Mouse (Mus musculus) forebrain, embryonic 14.5 days (tissue): ENCODE measurements at regions not wholly inside any gene's neighbourhood (a gene's known extent, or its start where the extent isn't known, plus 50 kb on each side); places are given as distances from the start of the nearest gene placed in this dataset.

Experiments used
- ATAC-seq: fragments of 200-750 bp; cut with Nextera tagmentation; 2 replicates; pipeline ENCODE4 v1.8.0; 2017; ENCODE audit warnings: mild to moderate bottlenecking, moderate library complexity
- DNase-seq: peaks from one replicate; pipeline ENCODE4 v3.0.0-alpha.2; 2015; ENCODE audit warnings: low spot score
- H3K27ac ChIP-seq: fragments of 300-500 bp; sonication (generic); 2 replicates; pipeline ENCODE4 v1.5.1; 2014; ENCODE audit warnings: low read depth, mild to moderate bottlenecking, control low read depth, low read length, moderate library complexity
- H3K27me3 ChIP-seq: fragments of 300-500 bp; sonication (generic); replicated peaks from 2 replicates; pipeline ENCODE4 v1.6.1; 2014; ENCODE audit warnings: low read length, control low read depth, mixed read lengths; ENCODE audit not compliant: control insufficient read depth, insufficient read depth
- H3K36me3 ChIP-seq: fragments of 300-500 bp; sonication (generic); 2 replicates; pipeline ENCODE4 v1.6.1; 2014; ENCODE audit warnings: low read length, control low read depth; ENCODE audit not compliant: control insufficient read depth, insufficient read depth
- H3K4me1 ChIP-seq: fragments of 300-500 bp; sonication (generic); 2 replicates; pipeline ENCODE4 v1.6.1; 2014; ENCODE audit warnings: antibody characterized with exemption, low read length, control low read depth; ENCODE audit not compliant: control insufficient read depth, insufficient read depth
- H3K4me2 ChIP-seq: fragments of 300-500 bp; sonication (generic); 2 replicates; pipeline ENCODE4 v1.6.1; 2014; ENCODE audit warnings: mild to moderate bottlenecking, control low read depth, low read length
- H3K4me3 ChIP-seq: fragments of 300-500 bp; sonication (generic); 2 replicates; pipeline ENCODE4 v1.5.1; 2014; ENCODE audit warnings: low read depth, low read length, control low read depth
- H3K9ac ChIP-seq: fragments of 300-500 bp; sonication (generic); 2 replicates; pipeline ENCODE4 v1.6.1; 2014; ENCODE audit warnings: mild to moderate bottlenecking, low read length, control low read depth, moderate library complexity
- H3K9me3 ChIP-seq: fragments of 300-500 bp; sonication (generic); replicated peaks from 2 replicates; pipeline ENCODE4 v1.6.1; 2016; ENCODE audit warnings: low read length, control low read depth, mixed read lengths; ENCODE audit not compliant: control insufficient read depth
- WGBS: fragments of 180-500 bp; shearing (Covaris S2); extraction: QIAGEN DNeasy Blood & Tissue Kit; methylation state at CpG from one replicate; pipeline ENCODE4 v1.1.7; 2014; 5-methylcytosine and 5-hydroxymethylcytosine counted together

DNA sequence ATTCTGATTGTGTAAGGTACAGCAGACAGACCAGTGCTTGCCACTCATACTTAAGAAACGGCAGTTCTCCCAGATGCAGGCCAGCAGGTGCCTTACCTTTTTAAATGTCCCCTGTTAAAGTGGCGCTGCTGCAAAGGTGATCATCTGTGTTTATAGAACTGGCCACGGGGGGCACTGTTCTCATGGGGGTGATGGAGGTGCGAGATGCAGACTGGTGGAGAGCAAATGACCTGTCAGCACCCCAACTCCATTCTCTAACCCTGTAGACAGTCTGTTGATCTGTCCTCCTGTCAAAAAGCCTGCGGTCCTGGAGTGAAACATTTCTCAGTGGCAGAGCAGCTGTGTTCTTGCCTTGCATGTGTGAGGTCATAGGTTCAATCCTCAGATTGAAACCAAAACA lies 135.4 kb upstream of the Gm17728 start:
- Histone ChIP-seq H3K27me3 (no peaks in the 10 kb centered on the region), H3K9ac (no peak overlapping the region), H3K9me3 (no peaks in the 10 kb centered on the region), H3K36me3 (no peaks in the 10 kb centered on the region), H3K4me2 (no peak overlapping the region), H3K4me1 (no peaks in the 10 kb centered on the region), H3K4me3 (no peak overlapping the region), H3K27ac (no peak overlapping the region)
- 59% methylated on average over 5 of the region's 5 CpGs for WGBS
- ATAC-seq (no peak), DNase-seq (no peak)

DNA sequence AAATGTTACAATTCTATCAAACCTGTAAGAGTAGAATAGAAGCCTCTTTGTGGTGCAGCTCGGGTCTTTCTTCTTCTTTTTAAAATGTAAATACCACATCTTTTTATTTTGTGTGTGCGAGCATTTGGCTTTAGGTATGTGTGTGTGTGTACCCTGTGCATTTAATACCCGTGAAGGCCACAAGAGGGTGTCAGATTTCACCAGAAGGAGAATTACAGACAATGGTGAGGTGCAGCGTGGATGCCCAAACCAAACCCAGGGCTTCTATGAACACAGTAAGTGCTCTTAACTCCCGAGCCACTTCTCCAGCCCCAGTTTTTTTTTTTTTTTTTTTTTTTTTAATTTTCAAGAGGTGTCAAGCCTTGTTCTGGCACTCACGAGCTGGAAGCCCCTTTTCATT lies 135.0 kb upstream of the Gm17728 start:
- no peaks in the 10 kb centered on the region for H3K9me3 ChIP-seq
- 67% methylated on average over 6 of the region's 6 CpGs for WGBS
- no peaks in the 10 kb centered on the region for H3K27me3 ChIP-seq
- DNase-seq: no peak
- no peaks in the 10 kb centered on the region for H3K36me3 ChIP-seq
- ATAC-seq: no peak
- H3K4me3 ChIP-seq: no peak overlapping the region
- H3K4me2 ChIP-seq: no peak overlapping the region
- no peak overlapping the region for H3K9ac ChIP-seq
- H3K4me1 ChIP-seq: no peaks in the 10 kb centered on the region
- H3K27ac ChIP-seq: no peak overlapping the region

DNA sequence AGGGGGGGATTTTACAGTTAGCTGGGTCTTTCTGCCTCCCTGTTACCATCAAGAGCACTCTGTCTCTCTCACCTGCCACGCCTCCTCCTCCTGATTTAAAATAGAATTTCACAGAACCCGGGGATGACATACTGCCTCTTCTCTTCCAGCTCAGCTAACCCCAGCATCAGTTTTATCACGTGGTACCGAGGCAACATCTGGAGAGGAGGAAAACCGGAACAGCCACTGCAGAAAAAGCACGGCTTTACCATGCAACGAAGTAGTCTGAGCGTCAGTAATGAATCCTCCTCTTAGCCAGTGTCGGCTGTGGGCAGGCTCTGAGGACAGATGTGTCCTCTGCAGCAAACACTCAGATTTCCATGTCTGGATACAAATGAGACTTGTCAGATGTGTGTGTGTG lies 134.2 kb upstream of the Gm17728 start:
- ATAC-seq (no peak), DNase-seq (no peak)
- Histone ChIP-seq H3K36me3 (no peaks in the 10 kb centered on the region), H3K4me3 (no peak overlapping the region), H3K4me1 (no peaks in the 10 kb centered on the region), H3K9me3 (no peaks in the 10 kb centered on the region), H3K27me3 (no peaks in the 10 kb centered on the region), H3K4me2 (no peak overlapping the region), H3K9ac (no peak overlapping the region), H3K27ac (no peak overlapping the region)
- WGBS: 78% methylated on average over 9 of the region's 9 CpGs

GRCm38 (mm10) chr17:9291601-9292000 lies 130.3 kb upstream of the Gm17728 start:
- Histone ChIP-seq H3K4me2 (no peak overlapping the region), H3K4me3 (no peak overlapping the region), H3K9me3 (no peaks in the 10 kb centered on the region), H3K27me3 (no peaks in the 10 kb centered on the region), H3K27ac (no peak overlapping the region), H3K36me3 (no peaks in the 10 kb centered on the region), H3K9ac (no peak overlapping the region), H3K4me1 (no peaks in the 10 kb centered on the region)
- DNase-seq: no peak
- no peak for ATAC-seq
- WGBS: 29% methylated on average over 4 of the region's 4 CpGs

GRCm38 (mm10) chr17:9292296-9292695 lies 129.6 kb upstream of the Gm17728 start:
- no peaks in the 10 kb centered on the region for H3K27me3 ChIP-seq
- peak; percentile 58; the same call in 1 of the 2 replicates for ATAC-seq
- H3K9me3 ChIP-seq: no peaks in the 10 kb centered on the region
- WGBS: 65% methylated on average over 7 of the region's 7 CpGs
- DNase-seq: peak; percentile 31
- H3K4me1 ChIP-seq: no peaks in the 10 kb centered on the region
- H3K27ac ChIP-seq: no peak overlapping the region
- no peak overlapping the region for H3K9ac ChIP-seq
- no peak overlapping the region for H3K4me3 ChIP-seq
- H3K4me2 ChIP-seq: no peak overlapping the region
- H3K36me3 ChIP-seq: no peaks in the 10 kb centered on the region

GRCm38 (mm10) chr17:9296371-9296770 lies 125.5 kb upstream of the Gm17728 start:
- DNase-seq (no peak), ATAC-seq (no peak)
- H3K9me3 ChIP-seq: no peaks in the 10 kb centered on the region
- WGBS: 90% methylated on average over 1 of the region's 1 CpGs
- no peak overlapping the region for H3K4me3 ChIP-seq
- H3K9ac ChIP-seq: no peak overlapping the region
- no peak overlapping the region for H3K4me2 ChIP-seq
- no peaks in the 10 kb centered on the region for H3K36me3 ChIP-seq
- no peaks in the 10 kb centered on the region for H3K4me1 ChIP-seq
- H3K27me3 ChIP-seq: no peaks in the 10 kb centered on the region
- no peak overlapping the region for H3K27ac ChIP-seq

- WGBS: 93% methylated on average over 1 of the region's 1 CpGs
- ATAC-seq (no peak), DNase-seq (no peak)
- Histone ChIP-seq H3K27me3 (no peaks in the 10 kb centered on the region), H3K4me2 (no peak overlapping the region), H3K4me3 (no peak overlapping the region), H3K4me1 (no peaks in the 10 kb centered on the region), H3K36me3 (no peaks in the 10 kb centered on the region), H3K9ac (no peak overlapping the region), H3K27ac (no peak overlapping the region), H3K9me3 (no peaks in the 10 kb centered on the region)
These were observed 123.6 kb upstream of the Gm17728 start for GRCm38 (mm10) chr17:9298231-9298630.

DNA sequence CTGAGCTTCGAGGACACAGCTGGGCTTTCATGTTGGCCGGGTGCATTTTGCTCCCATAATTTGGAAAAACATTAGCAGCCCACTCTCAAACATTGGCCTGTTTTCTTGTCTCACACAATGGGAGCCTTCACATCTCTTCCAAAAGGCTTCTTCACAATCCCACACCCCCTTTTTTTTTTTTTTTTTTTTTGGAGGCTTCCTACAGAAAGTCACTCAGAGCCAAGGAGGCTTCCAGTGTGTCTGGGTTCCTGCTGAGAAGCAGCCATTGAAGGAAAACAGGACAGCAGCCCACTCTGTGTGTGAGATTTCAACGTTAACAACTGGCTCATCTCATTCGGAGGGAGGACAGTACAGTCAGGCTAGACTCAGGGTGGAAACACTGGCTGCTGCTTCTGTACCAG lies 120.8 kb upstream of the Gm17728 start:
- Histone ChIP-seq H3K9ac (no peak overlapping the region), H3K9me3 (no peaks in the 10 kb centered on the region), H3K36me3 (no peaks in the 10 kb centered on the region), H3K4me2 (no peak overlapping the region), H3K4me1 (no peaks in the 10 kb centered on the region), H3K27me3 (no peaks in the 10 kb centered on the region), H3K27ac (no peak overlapping the region), H3K4me3 (no peak overlapping the region)
- 38% methylated on average over 4 of the region's 4 CpGs for WGBS
- ATAC-seq: no peak
- DNase-seq: peak; percentile 39

- no peak for DNase-seq
These were observed 113.4 kb upstream of the Gm17728 start for GRCm38 (mm10) chr17:9308507-9308906.

More at GRCm38 (mm10) chr17:9308507-9308906, 113.4 kb upstream of the Gm17728 start:
- Histone ChIP-seq H3K4me2 (no peak overlapping the region), H3K36me3 (no peaks in the 10 kb centered on the region), H3K4me1 (no peaks in the 10 kb centered on the region), H3K27me3 (no peaks in the 10 kb centered on the region), H3K9me3 (no peaks in the 10 kb centered on the region), H3K4me3 (no peak overlapping the region), H3K27ac (no peak overlapping the region), H3K9ac (no peak overlapping the region)
- ATAC-seq: no peak
- WGBS: 35% methylated on average over 2 of the region's 2 CpGs
